Mouse (Mus musculus) limb, embryonic 13.5 days (tissue): ENCODE results near the gene Baz1b. TPM values are rescaled to one million over a fixed set of nuclear protein-coding genes. Genes with fewer than 3 reads are reported as not detected.
A peak's percentile ranks its signal among the peaks of the same experiment; 100 is the strongest.
"Not testable (repeated sequence)": the region's sequence is repeated elsewhere in the genome, so short reads cannot be mapped to it uniquely, and the experiment has no call there.

ENCODE experiments used
- ATAC-seq: fragments of 200-750 bp; cut with Nextera tagmentation; 2 replicates; pipeline ENCODE4 v1.8.0; 2017; ENCODE audit warnings: low read depth, moderate number of reproducible peaks, moderate TSS enrichment; ENCODE audit not compliant: low FRiP score
- H3K27ac ChIP-seq: fragments of 300-500 bp; sonication (generic); 2 replicates; pipeline ENCODE4 v1.5.1; 2015; ENCODE audit warnings: inconsistent platforms, mild to moderate bottlenecking, moderate library complexity
- H3K27me3 ChIP-seq: fragments of 300-500 bp; sonication (generic); 2 replicates; pipeline ENCODE4 v1.6.1; 2015; ENCODE audit warnings: mild to moderate bottlenecking, inconsistent platforms
- H3K36me3 ChIP-seq: fragments of 300-500 bp; sonication (generic); 2 replicates; pipeline ENCODE4 v1.6.1; 2015; ENCODE audit warnings: inconsistent platforms, mild to moderate bottlenecking, moderate library complexity
- H3K4me1 ChIP-seq: fragments of 300-500 bp; sonication (generic); 2 replicates; pipeline ENCODE4 v1.6.1; 2015; ENCODE audit warnings: inconsistent platforms
- H3K4me2 ChIP-seq: fragments of 300-500 bp; sonication (generic); replicated peaks from 2 replicates; pipeline ENCODE4 v1.6.1; 2015; ENCODE audit warnings: inconsistent platforms, mild to moderate bottlenecking, moderate library complexity
- H3K4me3 ChIP-seq: fragments of 300-500 bp; sonication (generic); 2 replicates; pipeline ENCODE4 v1.5.1; 2015; ENCODE audit warnings: moderate library complexity, mild to moderate bottlenecking, inconsistent platforms
- H3K9ac ChIP-seq: fragments of 300-500 bp; sonication (generic); 2 replicates; pipeline ENCODE4 v1.6.1; 2015; ENCODE audit warnings: mild to moderate bottlenecking, inconsistent platforms
- H3K9me3 ChIP-seq: fragments of 300-500 bp; sonication (generic); 2 replicates; pipeline ENCODE4 v1.6.1; 2016; ENCODE audit warnings: inconsistent platforms
- WGBS: fragments of 180-500 bp; shearing (Covaris S2); methylation state at CpG from one replicate; pipeline ENCODE4 v1.1.7; 2015; 5-methylcytosine and 5-hydroxymethylcytosine counted together
- polyA plus RNA-seq: library from polyadenylated mRNA; unstranded; fragments of >200 nt; fragmentation: Nextera tagmentation; extraction: Ambion mirVana; gene quantifications from 2 replicates; pipeline ENCODE4 v1.2.1, GENCODE M21; 2015

Baz1b gene
- polyA plus RNA-seq, 1 experiment from 2014 or later, result 50.3 TPM

DNA sequence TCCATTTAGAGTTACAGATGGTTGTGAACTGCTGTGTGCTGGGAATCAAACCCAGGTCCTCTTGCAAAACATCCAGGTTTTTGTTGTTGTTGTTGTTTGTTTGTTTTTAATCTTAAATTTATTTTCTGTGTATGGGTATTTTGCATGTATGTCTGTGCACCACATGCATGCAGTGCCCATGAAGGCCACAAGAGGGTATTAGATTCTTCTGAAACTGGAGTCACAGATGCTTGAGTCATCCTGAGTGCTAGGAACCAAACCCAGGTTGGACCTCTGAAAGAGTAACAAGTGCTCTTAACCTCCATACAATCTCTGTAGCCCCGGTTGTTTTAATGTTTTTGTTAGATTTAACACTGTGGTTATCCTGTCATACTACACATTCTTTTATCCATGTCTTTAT lies 21.1 kb downstream of the Baz1b start:
- no peak overlapping the region for H3K27ac ChIP-seq
- H3K36me3 ChIP-seq, result peaks cover 92% of the 10 kb centered on the region
- H3K4me1 ChIP-seq, result no peaks in the 10 kb centered on the region
- H3K4me2 ChIP-seq, result no peak overlapping the region
- no peaks in the 10 kb centered on the region for H3K9me3 ChIP-seq
- H3K9ac ChIP-seq, result no peak overlapping the region
- WGBS, result 87% methylated on average over 1 of the region's 1 CpGs
- ATAC-seq, result no peak
- H3K27me3 ChIP-seq, result no peaks in the 10 kb centered on the region
- no peak overlapping the region for H3K4me3 ChIP-seq

- no peak for ATAC-seq
- WGBS, result 92% methylated on average over 6 of the region's 6 CpGs
- Histone ChIP-seq H3K27me3 (no peaks in the 10 kb centered on the region), H3K4me1 (no peaks in the 10 kb centered on the region), H3K27ac (no peak overlapping the region), H3K36me3 (peaks cover 96% of the 10 kb centered on the region), H3K9me3 (no peaks in the 10 kb centered on the region), H3K9ac (no peak overlapping the region), H3K4me2 (no peak overlapping the region), H3K4me3 (no peak overlapping the region)
Measured at GRCm38 (mm10) chr5:135216871-135217270, 29.8 kb downstream of the Baz1b start.

- H3K9me3 ChIP-seq, result no peaks in the 10 kb centered on the region
- no peak for ATAC-seq
- H3K36me3 ChIP-seq, result peaks cover 92% of the 10 kb centered on the region
- no peak overlapping the region for H3K27ac ChIP-seq
- no peak overlapping the region for H3K4me2 ChIP-seq
- H3K9ac ChIP-seq, result no peak overlapping the region
- H3K4me1 ChIP-seq, result no peaks in the 10 kb centered on the region
- no peaks in the 10 kb centered on the region for H3K27me3 ChIP-seq
- no peak overlapping the region for H3K4me3 ChIP-seq
Measured at GRCm38 (mm10) chr5:135220941-135221340, 33.9 kb downstream of the Baz1b start.

DNA sequence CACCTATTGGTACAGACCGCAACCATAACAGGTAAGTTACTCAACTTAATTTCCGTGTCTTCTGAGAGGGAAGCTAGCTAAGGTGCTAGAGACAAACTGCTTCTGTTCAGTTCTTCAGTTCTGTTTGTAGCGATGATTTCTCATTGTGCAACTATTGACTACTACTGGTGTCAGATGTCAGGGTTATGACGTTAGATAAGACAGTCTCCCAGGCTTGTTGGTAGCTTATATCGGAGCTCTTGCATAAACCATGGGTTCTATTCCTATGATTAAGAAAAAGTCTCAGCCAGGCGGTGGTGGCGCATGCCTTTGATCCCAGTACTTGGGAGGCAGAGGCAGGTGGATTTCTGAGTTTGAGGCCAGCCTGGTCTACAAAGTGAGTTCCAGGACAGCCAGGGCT lies 35.0 kb downstream of the Baz1b start:
- WGBS, result 90% methylated on average over 7 of the region's 7 CpGs
- Histone ChIP-seq H3K9ac (no peak overlapping the region), H3K9me3 (no peaks in the 10 kb centered on the region), H3K4me1 (no peaks in the 10 kb centered on the region), H3K27me3 (no peaks in the 10 kb centered on the region), H3K4me2 (no peak overlapping the region), H3K4me3 (no peak overlapping the region), H3K27ac (no peak overlapping the region), H3K36me3 (peaks cover 89% of the 10 kb centered on the region)
- ATAC-seq, result no peak

GRCm38 (mm10) chr5:135224169-135224568 lies 37.1 kb downstream of the Baz1b start:
- Histone ChIP-seq H3K27me3 (no peaks in the 10 kb centered on the region), H3K9me3 (no peaks in the 10 kb centered on the region), H3K4me1 (no peaks in the 10 kb centered on the region), H3K9ac (no peak overlapping the region), H3K4me2 (no peak overlapping the region), H3K4me3 (no peak overlapping the region), H3K27ac (no peak overlapping the region), H3K36me3 (peaks cover 87% of the 10 kb centered on the region)
- ATAC-seq, result no peak
- 87% methylated on average over 3 of the region's 3 CpGs for WGBS

DNA sequence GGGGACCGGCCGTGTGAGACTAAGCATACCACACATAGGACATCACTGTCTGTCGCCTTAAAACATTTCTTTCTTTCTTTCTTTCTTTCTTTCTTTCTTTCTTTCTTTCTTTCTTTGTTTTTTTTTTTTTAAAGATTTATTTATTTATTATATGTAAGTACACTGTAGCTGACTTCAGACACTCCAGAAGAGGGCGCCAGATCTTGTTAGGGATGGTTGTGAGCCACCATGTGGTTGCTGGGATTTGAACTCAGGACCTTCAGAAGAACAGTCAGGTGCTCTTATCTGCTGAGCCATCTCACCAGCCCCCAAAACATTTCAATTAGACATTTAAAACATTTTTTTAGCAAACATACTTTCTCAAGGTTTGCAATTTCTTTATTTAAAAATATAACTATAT lies 38.8 kb downstream of the Baz1b start:
- whole genome bisulfite sequencing, result 94% methylated on average over 4 of the region's 4 CpGs
- not testable (repeated sequence) for H3K9me3 ChIP-seq, H3K4me3 ChIP-seq, H3K4me2 ChIP-seq, H3K27ac ChIP-seq, ATAC-seq, H3K9ac ChIP-seq, H3K4me1 ChIP-seq, H3K27me3 ChIP-seq
- peaks cover 88% of the 10 kb centered on the region for H3K36me3 ChIP-seq

DNA sequence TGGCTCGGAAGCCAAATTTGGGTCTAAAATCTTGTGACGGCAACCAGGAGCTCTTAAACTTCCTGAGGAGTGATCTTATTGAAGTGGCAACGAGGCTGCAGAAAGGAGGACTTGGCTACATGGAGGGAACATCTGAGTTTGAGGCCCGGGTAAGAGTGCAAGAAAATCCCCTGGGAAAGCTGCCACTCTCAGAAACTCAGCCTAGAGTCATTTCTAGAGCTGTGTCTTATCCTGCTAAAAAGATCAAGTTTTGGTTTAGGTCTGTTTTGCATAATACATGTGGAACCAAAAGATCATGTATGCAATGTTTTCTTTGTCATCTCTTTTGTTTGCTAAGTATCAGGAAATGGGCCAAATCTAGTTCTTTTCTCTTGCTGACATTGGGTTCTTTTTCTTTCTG lies 43.1 kb downstream of the Baz1b start:
- no peak overlapping the region for H3K4me2 ChIP-seq
- H3K27ac ChIP-seq, result no peak overlapping the region
- H3K36me3 ChIP-seq, result peaks cover 90% of the 10 kb centered on the region
- WGBS, result 90% methylated on average over 4 of the region's 4 CpGs
- H3K9me3 ChIP-seq, result no peaks in the 10 kb centered on the region
- H3K9ac ChIP-seq, result no peak overlapping the region
- no peak for ATAC-seq
- H3K4me3 ChIP-seq, result no peak overlapping the region
- no peaks in the 10 kb centered on the region for H3K27me3 ChIP-seq
- no peaks in the 10 kb centered on the region for H3K4me1 ChIP-seq

DNA sequence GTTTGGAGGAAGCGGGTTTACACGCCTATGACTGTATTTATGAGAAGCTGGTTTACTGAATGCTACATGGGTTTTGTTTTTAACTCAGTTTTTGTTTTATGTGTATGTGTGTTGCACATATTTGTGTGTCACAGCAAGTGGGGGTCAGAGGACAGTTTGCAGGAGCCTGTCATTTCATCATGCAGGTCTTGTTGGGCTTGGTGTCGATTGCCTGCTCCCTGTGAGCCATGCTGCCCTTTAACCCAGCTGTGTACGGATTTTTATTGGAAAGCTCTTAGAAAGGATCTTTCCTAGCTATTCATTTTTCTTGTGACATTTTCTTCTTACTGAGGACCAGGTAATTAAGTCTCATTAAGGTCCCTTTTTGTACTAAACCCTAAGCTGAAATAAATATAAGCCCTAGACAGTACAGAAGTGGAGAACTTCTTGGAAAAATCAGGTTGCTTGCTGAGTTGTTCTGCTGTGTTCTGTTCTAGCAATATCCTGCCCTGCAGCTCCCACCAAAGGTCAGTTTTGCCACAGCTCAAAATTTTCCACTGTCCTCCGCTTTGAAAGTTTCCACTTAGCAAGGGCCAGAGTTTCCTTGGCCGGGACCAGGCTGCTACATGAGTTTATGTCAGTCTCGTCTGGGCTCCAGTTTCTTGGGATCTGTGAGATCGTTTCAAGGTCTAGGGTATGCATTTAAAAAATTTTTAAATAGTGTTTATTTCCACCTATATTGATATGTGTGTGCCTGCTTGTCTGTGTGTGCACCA lies 46.3 kb downstream of the Baz1b start:
- H3K4me1 ChIP-seq, result no peaks in the 10 kb centered on the region
- no peaks in the 10 kb centered on the region for H3K9me3 ChIP-seq
- H3K27ac ChIP-seq, result no peak overlapping the region
- ATAC-seq, result no peak
- H3K27me3 ChIP-seq, result no peaks in the 10 kb centered on the region
- 85% methylated on average over 8 of the region's 8 CpGs for WGBS
- no peak overlapping the region for H3K4me2 ChIP-seq
- H3K36me3 ChIP-seq, result peaks cover 95% of the 10 kb centered on the region
- H3K4me3 ChIP-seq, result no peak overlapping the region
- no peak overlapping the region for H3K9ac ChIP-seq

- Histone ChIP-seq H3K9ac (no peak overlapping the region), H3K27me3 (no peaks in the 10 kb centered on the region), H3K4me2 (no peak overlapping the region), H3K27ac (no peak overlapping the region), H3K36me3 (peaks cover 98% of the 10 kb centered on the region), H3K9me3 (no peaks in the 10 kb centered on the region), H3K4me3 (no peak overlapping the region), H3K4me1 (no peaks in the 10 kb centered on the region)
- no peak for ATAC-seq
- 44% methylated on average over 2 of the region's 2 CpGs for whole genome bisulfite sequencing
Measured at GRCm38 (mm10) chr5:135236571-135236970, 49.5 kb downstream of the Baz1b start.

DNA sequence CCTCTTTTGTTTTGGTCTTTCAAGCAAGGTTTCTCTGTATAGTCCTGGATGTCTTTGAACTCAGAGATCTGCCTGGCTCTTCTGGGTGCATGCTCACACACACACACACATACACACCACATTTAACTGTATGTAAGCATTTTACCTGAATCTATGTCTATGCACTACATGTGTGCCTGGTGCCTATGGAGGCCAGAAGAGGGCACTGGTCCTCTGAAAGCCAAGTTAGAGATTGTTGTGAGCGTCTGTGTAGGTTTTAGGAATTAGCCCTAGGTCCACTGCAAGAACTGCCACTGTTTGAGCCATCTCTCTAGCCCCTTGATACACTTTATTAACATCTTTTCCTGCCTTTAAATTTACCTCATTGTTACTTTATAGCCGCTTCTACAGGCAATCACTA lies 51.8 kb downstream of the Baz1b start:
- peaks cover 98% of the 10 kb centered on the region for H3K36me3 ChIP-seq
- ATAC-seq, result no peak
- H3K9me3 ChIP-seq, result no peaks in the 10 kb centered on the region
- no peak overlapping the region for H3K4me3 ChIP-seq
- H3K27me3 ChIP-seq, result no peaks in the 10 kb centered on the region
- H3K4me1 ChIP-seq, result no peaks in the 10 kb centered on the region
- H3K9ac ChIP-seq, result no peak overlapping the region
- no peak overlapping the region for H3K4me2 ChIP-seq
- no peak overlapping the region for H3K27ac ChIP-seq
- WGBS, result 82% methylated on average over 2 of the region's 2 CpGs

- ATAC-seq, result no peak
- H3K9me3 ChIP-seq, result no peaks in the 10 kb centered on the region
- H3K27me3 ChIP-seq, result no peaks in the 10 kb centered on the region
- peaks cover 100% of the 10 kb centered on the region for H3K36me3 ChIP-seq
- no peak overlapping the region for H3K27ac ChIP-seq
- no peak overlapping the region for H3K4me3 ChIP-seq
- peaks cover 16% of the 10 kb centered on the region; the same call in 1 of the 2 replicates for H3K4me1 ChIP-seq
- H3K4me2 ChIP-seq, result no peak overlapping the region
- no peak overlapping the region for H3K9ac ChIP-seq
- whole genome bisulfite sequencing, result 70% methylated on average over 1 of the region's 1 CpGs
Measured at GRCm38 (mm10) chr5:135241474-135241873, 54.4 kb downstream of the Baz1b start.

DNA sequence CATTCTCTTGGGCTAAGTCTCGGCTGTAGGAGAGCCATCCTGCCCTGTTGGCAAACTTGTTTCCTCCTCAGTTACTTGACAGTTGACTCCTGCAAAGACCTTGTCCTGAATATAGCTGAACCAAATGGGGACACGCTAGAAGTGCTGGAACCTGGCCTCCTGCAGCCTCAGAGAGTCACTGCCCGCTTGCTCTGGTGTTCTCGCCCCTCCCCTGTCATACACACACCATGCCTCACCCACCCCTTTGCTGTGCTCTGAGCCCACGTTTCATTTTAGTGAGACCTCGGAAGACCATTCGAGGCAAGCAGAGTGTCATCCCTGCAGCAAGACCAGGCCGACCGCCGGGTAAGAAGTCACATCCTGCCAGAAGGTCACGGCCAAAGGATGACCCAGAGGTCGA lies 55.1 kb downstream of the Baz1b start:
- Histone ChIP-seq H3K36me3 (peaks cover 100% of the 10 kb centered on the region), H3K9ac (no peak overlapping the region), H3K4me3 (no peak overlapping the region), H3K4me1 (peaks cover 18% of the 10 kb centered on the region; the same call in 1 of the 2 replicates), H3K9me3 (no peaks in the 10 kb centered on the region), H3K4me2 (no peak overlapping the region), H3K27me3 (no peaks in the 10 kb centered on the region), H3K27ac (no peak overlapping the region; the same call in 1 of the 2 replicates)
- 87% methylated on average over 12 of the region's 12 CpGs for WGBS
- no peak for ATAC-seq

DNA sequence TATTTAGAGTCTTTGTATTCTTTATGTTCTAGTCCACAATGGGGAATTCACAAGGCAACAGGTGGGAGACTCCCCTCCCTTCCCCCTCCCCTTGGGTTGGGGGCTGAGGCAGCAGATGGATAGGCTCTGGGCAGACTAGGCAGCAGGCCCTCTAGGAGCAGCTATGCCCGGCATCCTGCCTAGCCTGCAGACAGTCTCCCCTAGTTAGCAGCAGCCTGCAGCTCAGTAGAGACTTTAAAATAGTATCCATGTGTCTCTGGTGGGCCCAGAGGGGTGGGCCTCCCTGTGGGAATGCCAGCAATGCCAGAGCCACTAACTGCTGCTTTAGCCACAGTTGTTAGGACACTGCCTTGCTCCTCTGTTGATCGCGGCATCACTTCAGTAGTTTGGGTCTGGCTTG lies 55.5 kb downstream of the Baz1b start:
- Histone ChIP-seq H3K27ac (peak overlapping the region; percentile 22; the same call in 1 of the 2 replicates), H3K4me1 (peaks cover 18% of the 10 kb centered on the region; the same call in 1 of the 2 replicates), H3K4me2 (no peak overlapping the region), H3K9ac (no peak overlapping the region), H3K36me3 (peaks cover 99% of the 10 kb centered on the region), H3K27me3 (no peaks in the 10 kb centered on the region), H3K9me3 (no peaks in the 10 kb centered on the region), H3K4me3 (no peak overlapping the region)
- 87% methylated on average over 3 of the region's 3 CpGs for WGBS
- peak; percentile 51 for ATAC-seq
